Mouse (Mus musculus) monocyte, adult 5-6 weeks (primary cell): ENCODE measurements around the gene Zfp825. TPM values are rescaled to one million over a fixed set of nuclear protein-coding genes. Genes with fewer than 3 reads are reported as not detected.
"Not testable (repeated sequence)": the region's sequence is repeated elsewhere in the genome, so short reads cannot be mapped to it uniquely, and the experiment has no call there.

Source experiments
- ATAC-seq: fragments of 153-309, 156-312 bp; replicated peaks from 2 replicates; pipeline ENCODE4 v1.8.0; 2017; ENCODE audit warnings: mild to moderate bottlenecking; ENCODE audit not compliant: low TSS enrichment, insufficient number of reproducible peaks, severe bottlenecking, poor library complexity, low FRiP score
- total RNA-seq: library from RNA; stranded (forward); fragments of 200-1000, 200-491, 200-594 nt; gene quantifications from 3 replicates; pipeline ENCODE4 v1.2.3, GENCODE M21; 2017

Gene Zfp825
- 6.8 to 14.9 TPM (median 14.5 TPM) in 3 replicates for total RNA-seq

- peak; percentile 98 for ATAC-seq
Observed at GRCm38 (mm10) chr13:74493911-74494679, at the start of gene Zfp825. Zfp825 (minus strand) TSS chr13:74493992.

- not testable (repeated sequence) for ATAC-seq
Observed at GRCm38 (mm10) chr13:74535418-74535817, 41.6 kb upstream of the Zfp825 start.

GRCm38 (mm10) chr13:74534864-74535263, 41.1 kb upstream of the Zfp825 start:
- ATAC-seq = not testable (repeated sequence)

GRCm38 (mm10) chr13:74534096-74534495, 40.3 kb upstream of the Zfp825 start:
- ATAC-seq = no peak

- ATAC-seq = not testable (repeated sequence)
Observed at GRCm38 (mm10) chr13:74531251-74531650, 37.5 kb upstream of the Zfp825 start.

- ATAC-seq = peak; percentile 82
Observed at GRCm38 (mm10) chr13:74529372-74529715, 35.6 kb upstream of the Zfp825 start.

GRCm38 (mm10) chr13:74528519-74529371, 35.0 kb upstream of the Zfp825 start:
- ATAC-seq = peak; percentile 78

- ATAC-seq = peak; percentile 95
Observed at GRCm38 (mm10) chr13:74522481-74523237, 28.9 kb upstream of the Zfp825 start.

GRCm38 (mm10) chr13:74522141-74522480, 28.3 kb upstream of the Zfp825 start:
- not testable (repeated sequence) for ATAC-seq

- not testable (repeated sequence) for ATAC-seq
Observed at GRCm38 (mm10) chr13:74507981-74508380, 14.2 kb upstream of the Zfp825 start.

- ATAC-seq = not testable (repeated sequence)
Observed at GRCm38 (mm10) chr13:74502851-74503250, 9.1 kb upstream of the Zfp825 start.

- ATAC-seq = not testable (repeated sequence)
Observed at GRCm38 (mm10) chr13:74499696-74500095, 5.9 kb upstream of the Zfp825 start.

GRCm38 (mm10) chr13:74484326-74484725, 9.5 kb downstream of the Zfp825 start:
- not testable (repeated sequence) for ATAC-seq

- ATAC-seq = not testable (repeated sequence)
Observed at GRCm38 (mm10) chr13:74471468-74471867, 22.3 kb downstream of the Zfp825 start.

GRCm38 (mm10) chr13:74462699-74463385, 30.9 kb downstream of the Zfp825 start:
- ATAC-seq = peak; percentile 100

GRCm38 (mm10) chr13:74462318-74462698, 31.5 kb downstream of the Zfp825 start:
- not testable (repeated sequence) for ATAC-seq

- ATAC-seq = no peak
Observed at GRCm38 (mm10) chr13:74439895-74440294, 53.9 kb downstream of the Zfp825 start.
